Mouse (Mus musculus): Measurements from ENCODE around the gene Ackr2.

DNA sequence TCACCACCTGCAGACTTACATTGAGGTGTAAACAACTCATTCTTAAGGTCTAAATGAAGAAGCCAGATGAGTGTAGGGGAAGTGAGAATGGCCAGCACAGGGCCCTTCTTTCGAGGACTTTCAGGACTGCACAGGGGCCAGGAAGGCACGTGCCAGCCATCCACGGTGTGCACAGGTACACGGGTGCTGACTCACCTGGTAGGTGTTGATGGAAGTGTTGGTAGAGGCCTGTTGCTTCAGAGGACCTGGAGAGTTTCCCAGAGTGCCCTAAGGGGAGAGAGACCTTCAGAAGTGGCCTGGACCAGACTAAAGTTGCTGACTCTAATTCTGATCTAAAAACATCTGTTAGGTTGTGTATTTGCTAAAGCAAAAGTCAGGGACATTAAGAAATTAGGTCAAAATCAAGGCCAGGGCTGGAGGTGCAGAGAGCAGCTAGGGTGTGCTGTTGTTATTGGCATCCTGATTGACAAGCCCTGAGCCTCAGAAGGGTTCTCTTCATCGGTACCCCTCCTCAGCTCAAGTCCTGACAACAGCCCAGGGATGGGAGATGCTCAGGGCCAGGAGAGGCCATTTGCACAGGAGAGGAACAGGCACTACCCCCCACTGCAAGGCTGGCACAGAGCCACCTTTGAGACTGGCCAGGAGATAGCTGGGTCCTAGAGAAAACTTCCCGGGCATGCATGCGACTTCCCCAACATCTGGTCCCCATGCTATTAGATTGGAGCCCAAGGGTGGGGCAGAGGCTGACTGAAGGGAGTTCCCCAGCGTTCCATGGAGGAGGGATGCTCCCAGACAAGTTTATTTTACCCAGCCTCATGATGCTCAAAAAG is 5.5 kb downstream of the Ackr2 start:
- no peak for TF ChIP-seq TAL1 (IDR thresholded peaks at IDR 0.05; ENCODE audit: low read length)
- no peak for TF ChIP-seq GATA1 (IDR thresholded peaks at IDR 0.05; ENCODE audit: low read length)

Measured in erythroblast, embryonic 14.5 days (primary cell).